Mouse (Mus musculus) lung, adult 2 months (tissue): Measurements from ENCODE around the gene Coro6.

Experiments used
- CTCF ChIP-seq: fragments of 200-500 bp; IDR thresholded peaks from 2 replicates; pipeline ENCODE4 v1.5.1; 2011; ENCODE audit warnings: mild to moderate bottlenecking, low read length, control low read depth; ENCODE audit not compliant: insufficient read depth
- POLR2A ChIP-seq: fragments of 200-500 bp; IDR thresholded peaks from 2 replicates; pipeline ENCODE4 v1.6.1; 2011; ENCODE audit warnings: low read depth, mild to moderate bottlenecking, control low read depth, low read length, borderline replicate concordance; ENCODE audit errors: extremely low read depth

DNA sequence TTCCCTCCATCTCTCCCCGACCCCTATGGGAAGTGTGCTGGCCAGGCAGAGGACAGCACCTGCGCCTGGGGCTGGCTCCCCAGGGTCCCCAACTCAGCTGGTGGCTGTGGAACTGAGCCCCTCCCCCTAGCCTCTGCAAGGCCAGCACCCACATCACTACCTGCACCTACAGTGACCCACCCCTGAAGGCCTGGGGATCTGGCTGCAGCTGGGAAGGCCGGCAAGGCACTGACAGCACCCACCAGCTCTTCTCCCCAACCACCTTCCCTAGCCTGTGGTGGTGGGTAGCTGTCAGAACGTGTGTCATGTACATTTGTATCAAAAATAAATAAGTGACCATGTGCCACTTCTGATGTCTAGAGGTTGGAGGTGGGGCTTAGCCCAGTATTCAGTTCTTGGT, 45.2 kb downstream of the Coro6 start:
- TF ChIP-seq POLR2A (no peak), CTCF (no peak)
